Mouse (Mus musculus): ENCODE measurements at regions not wholly inside any gene's neighbourhood (a gene's known extent, or its start where the extent isn't known, plus 50 kb on each side); places are given as distances from the start of the nearest gene placed in this dataset.

DNA sequence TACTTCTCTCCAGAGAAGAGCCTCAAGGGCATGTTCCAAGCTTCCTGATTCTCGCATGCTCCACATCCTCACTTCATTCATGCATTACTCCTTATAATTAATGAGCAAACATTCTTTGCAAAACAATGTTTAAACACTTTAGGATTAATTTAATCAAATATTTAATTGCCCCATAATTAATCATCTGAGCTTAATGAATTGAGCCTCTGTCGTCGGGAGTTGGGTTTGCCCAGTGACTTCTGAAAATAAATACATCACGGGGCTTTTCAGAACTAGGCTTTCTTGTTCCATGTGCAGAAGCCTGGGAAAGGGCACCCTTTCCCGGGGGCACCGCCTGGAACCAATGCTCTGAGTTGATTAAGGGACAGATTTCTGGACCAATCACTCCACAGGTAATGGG, 135.1 kb downstream of the Wscd1 start:
- no peak for DNase-seq (ENCODE audit: extremely low read depth)
- Histone ChIP-seq H3K9ac (ENCODE audit: insufficient read depth, low read depth) (no peak overlapping the region), H3K27me3 (replicated peaks) (peaks cover 40% of the 10 kb centered on the region), H3K27ac (ENCODE audit: insufficient read depth, low read depth) (no peak overlapping the region), H3K9me3 (replicated peaks; ENCODE audit: low read length) (no peaks in the 10 kb centered on the region), H3K79me2 (replicated peaks; ENCODE audit: control insufficient read depth, extremely low read depth, insufficient read depth, poor library complexity, severe bottlenecking) (no peaks in the 10 kb centered on the region), H3K4me1 (ENCODE audit: control insufficient read depth in 1 of 2, insufficient read depth in 2 of 2) (no peaks in the 10 kb centered on the region), H3K4me3 (replicated peaks in 1 of 3; ENCODE audit: low read depth in 2 of 3, low read length in 2 of 3, poor library complexity in 1 of 3) (no peak overlapping the region), H3K36me3 (replicated peaks in 1 of 2; ENCODE audit: control insufficient read depth in 1 of 2, insufficient read depth in 1 of 2, low read length in 1 of 2) (no peaks in the 10 kb centered on the region), H3K4me2 (ENCODE audit: insufficient read depth, low read depth, poor library complexity, severe bottlenecking) (no peak overlapping the region)
- TF ChIP-seq ZNF384 (IDR thresholded peaks at IDR 0.05; ENCODE audit: low read depth, low read length): no peak
- TF ChIP-seq GABPA (IDR thresholded peaks at IDR 0.05; ENCODE audit: insufficient replicate concordance, low read depth, low read length): no peak
- TF ChIP-seq RAD21 (IDR thresholded peaks at IDR 0.05; ENCODE audit: low read depth, low read length): no peak
- in situ Hi-C loops (cut with MboI; ENCODE audit: low pct_ligation_motif_present, low pct_unique_long_range_greater_than_20kb, low sequenced_read_pairs) (no loop called here), dilution Hi-C loops (cut with MboI; ENCODE audit: extremely low pct_ligation_motif_present, extremely low pct_unique_long_range_greater_than_20kb, low sequenced_read_pairs) (no loop called here)

DNA sequence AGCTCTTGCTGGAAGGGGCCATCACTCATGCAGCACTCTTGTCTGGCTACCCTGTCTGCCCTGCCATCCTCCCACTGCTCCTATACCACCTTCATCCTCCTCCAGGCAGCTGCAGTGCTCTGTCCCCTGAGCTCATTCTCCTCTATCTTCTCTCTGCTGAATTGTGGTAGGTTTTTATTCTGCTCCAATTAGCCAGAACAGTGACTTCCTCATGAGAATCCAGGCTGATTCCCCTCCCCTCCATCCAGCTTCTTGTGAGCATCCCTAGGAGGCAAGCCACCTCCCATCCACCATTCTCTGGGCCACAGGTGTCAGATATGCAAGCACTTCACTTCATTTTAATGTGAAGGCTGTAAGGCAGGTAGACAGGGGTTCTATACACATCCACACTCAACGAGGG, 132.1 kb downstream of the Wscd1 start:
- dilution Hi-C loops (cut with MboI; ENCODE audit: extremely low pct_ligation_motif_present, extremely low pct_unique_long_range_greater_than_20kb, low sequenced_read_pairs) (no loop called here), in situ Hi-C loops (cut with MboI; ENCODE audit: low pct_ligation_motif_present, low pct_unique_long_range_greater_than_20kb, low sequenced_read_pairs) (no loop called here)
- H3K9ac ChIP-seq (ENCODE audit: insufficient read depth, low read depth): no peak overlapping the region
- no peak overlapping the region for H3K4me2 ChIP-seq (ENCODE audit: insufficient read depth, low read depth, poor library complexity, severe bottlenecking)
- H3K79me2 ChIP-seq (replicated peaks; ENCODE audit: control insufficient read depth, extremely low read depth, insufficient read depth, poor library complexity, severe bottlenecking): no peaks in the 10 kb centered on the region
- H3K27ac ChIP-seq (ENCODE audit: insufficient read depth, low read depth): no peak overlapping the region
- H3K4me1 ChIP-seq (ENCODE audit: control insufficient read depth in 1 of 2, insufficient read depth in 2 of 2): no peaks in the 10 kb centered on the region
- H3K27me3 ChIP-seq (replicated peaks): peaks cover 29% of the 10 kb centered on the region
- DNase-seq (ENCODE audit: extremely low read depth): no peak
- no peaks in the 10 kb centered on the region for H3K36me3 ChIP-seq (replicated peaks in 1 of 2; ENCODE audit: control insufficient read depth in 1 of 2, insufficient read depth in 1 of 2, low read length in 1 of 2)
- H3K4me3 ChIP-seq (replicated peaks in 1 of 3; ENCODE audit: low read depth in 2 of 3, low read length in 2 of 3, poor library complexity in 1 of 3): no peak overlapping the region
- no peaks in the 10 kb centered on the region for H3K9me3 ChIP-seq (replicated peaks; ENCODE audit: low read length)
- no peak for TF ChIP-seq MAZ (IDR thresholded peaks at IDR 0.05; ENCODE audit: low read depth, low read length)
- TF ChIP-seq MYC (IDR thresholded peaks at IDR 0.05; ENCODE audit: low read depth, low read length): no peak
- no peak for TF ChIP-seq NRF1 (IDR thresholded peaks at IDR 0.05; ENCODE audit: low read depth, low read length)
- no peak for TF ChIP-seq POLR2A (IDR thresholded peaks at IDR 0.05; ENCODE audit: low read depth, low read length)
- TF ChIP-seq ZMIZ1 (IDR thresholded peaks at IDR 0.05; ENCODE audit: low read depth, low read length): no peak
- TF ChIP-seq KAT2A (IDR thresholded peaks at IDR 0.05; ENCODE audit: insufficient replicate concordance, low read length): no peak
- TF ChIP-seq MAX (IDR thresholded peaks at IDR 0.05; ENCODE audit: low read length): no peak
- no peak for TF ChIP-seq BHLHE40 (IDR thresholded peaks at IDR 0.05; ENCODE audit: low read depth, low read length)
- TF ChIP-seq CHD2 (IDR thresholded peaks at IDR 0.05; ENCODE audit: low read length): no peak
- no peak for TF ChIP-seq PAX5 (IDR thresholded peaks at IDR 0.05; ENCODE audit: low read length)
- TF ChIP-seq IRF4 (IDR thresholded peaks at IDR 0.05; ENCODE audit: low read depth, low read length): no peak
- TF ChIP-seq SIN3A (IDR thresholded peaks at IDR 0.05; ENCODE audit: low read length): no peak
- no peak for TF ChIP-seq UBTF (IDR thresholded peaks at IDR 0.05; ENCODE audit: low read depth, low read length)
- TF ChIP-seq USF2 (conservative IDR thresholded peaks at IDR 0.05; ENCODE audit: low read depth, low read length): no peak
- no peak for TF ChIP-seq ELF1 (IDR thresholded peaks at IDR 0.05; ENCODE audit: low read depth, low read length)

All from CH12.LX (cell line).